Mouse (Mus musculus) liver, embryonic 14.5 days (tissue): Measurements from ENCODE around the gene Ube2f.

ENCODE experiments used
- CTCF ChIP-seq: IDR thresholded peaks from 2 replicates; pipeline ENCODE4 v1.5.1; 2016; ENCODE audit warnings: antibody characterized with exemption, low read depth, control low read depth
- EP300 ChIP-seq: IDR thresholded peaks from 2 replicates; pipeline ENCODE4 v1.6.1; 2016; ENCODE audit warnings: antibody characterized with exemption, low read depth

DNA sequence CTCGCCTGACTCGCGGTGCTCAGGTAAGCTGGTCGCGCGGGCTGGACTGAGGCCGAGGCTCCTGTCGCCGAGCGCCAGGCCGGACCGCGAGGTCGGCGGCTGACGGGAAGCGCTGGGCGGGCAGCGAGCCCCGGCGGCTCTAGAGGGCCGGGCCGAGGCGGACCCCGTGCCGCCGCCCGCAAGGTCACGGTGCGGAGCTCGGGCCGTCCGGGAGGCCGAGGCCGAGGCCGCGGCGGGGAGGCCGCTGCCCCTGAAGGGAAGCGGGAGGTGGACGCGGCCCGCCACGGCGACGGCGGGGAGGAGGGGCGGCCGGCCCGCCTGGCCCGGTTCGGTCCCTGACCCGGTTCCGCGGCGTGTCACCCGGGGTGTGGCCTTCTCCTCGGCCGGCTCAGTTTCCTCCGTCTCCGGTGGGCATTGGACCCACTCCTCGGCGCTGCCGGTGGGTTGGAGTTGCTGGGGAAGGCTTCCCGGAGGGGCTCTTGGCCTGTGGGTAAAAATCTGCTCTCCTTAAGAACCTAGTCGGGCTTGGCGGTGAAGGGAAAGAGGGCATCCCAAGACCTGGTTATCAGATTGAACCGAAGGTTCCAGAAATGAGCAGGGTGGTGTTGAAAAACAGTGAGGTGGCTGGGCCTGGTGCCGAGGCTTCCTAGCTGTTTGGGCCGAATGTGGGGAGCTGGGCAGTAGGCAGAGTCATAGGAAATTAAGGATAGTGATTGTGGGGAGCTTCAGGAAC, 477 bp downstream of the Ube2f start:
- TF ChIP-seq CTCF = no peak
- TF ChIP-seq EP300 = no peak
